Mouse (Mus musculus) liver, embryonic 12.5 days (tissue): ENCODE measurements around the gene Ndufa8. TPM values are rescaled to one million over a fixed set of nuclear protein-coding genes. Genes with fewer than 3 reads are reported as not detected.

Experiments
- ATAC-seq: fragments of 200-750 bp; cut with Nextera tagmentation; 2 replicates; pipeline ENCODE4 v1.8.0; 2017; ENCODE audit warnings: moderate number of reproducible peaks, mild to moderate bottlenecking, moderate library complexity
- H3K27ac ChIP-seq: fragments of 300-500 bp; sonication (generic); 2 replicates; pipeline ENCODE4 v1.5.1; 2016; ENCODE audit warnings: mild to moderate bottlenecking
- H3K27me3 ChIP-seq: fragments of 300-500 bp; sonication (generic); replicated peaks from 2 replicates; pipeline ENCODE4 v1.6.1; 2016; ENCODE audit warnings: mild to moderate bottlenecking, moderate library complexity
- H3K36me3 ChIP-seq: fragments of 300-500 bp; sonication (generic); 2 replicates; pipeline ENCODE4 v1.6.1; 2016; ENCODE audit warnings: mild to moderate bottlenecking, moderate library complexity
- H3K4me1 ChIP-seq: fragments of 300-500 bp; sonication (generic); 2 replicates; pipeline ENCODE4 v1.6.1; 2016
- H3K4me2 ChIP-seq: fragments of 300-500 bp; sonication (generic); 2 replicates; pipeline ENCODE4 v1.6.1; 2016; ENCODE audit warnings: mild to moderate bottlenecking, moderate library complexity
- H3K4me3 ChIP-seq: fragments of 300-500 bp; sonication (generic); 2 replicates; pipeline ENCODE4 v1.5.1; 2016; ENCODE audit warnings: mild to moderate bottlenecking, moderate library complexity
- H3K9ac ChIP-seq: fragments of 300-500 bp; sonication (generic); 2 replicates; pipeline ENCODE4 v1.6.1; 2016; ENCODE audit warnings: mild to moderate bottlenecking, moderate library complexity
- H3K9me3 ChIP-seq: fragments of 300-500 bp; sonication (generic); replicated peaks from 2 replicates; pipeline ENCODE4 v1.6.1; 2016; ENCODE audit warnings: mild to moderate bottlenecking, moderate library complexity
- WGBS: fragments of 180-500 bp; shearing (Covaris S2); methylation state at CpG from one replicate; pipeline ENCODE4 v1.1.7; 2016; ENCODE audit not compliant: insufficient replicate concordance; 5-methylcytosine and 5-hydroxymethylcytosine counted together
- polyA plus RNA-seq: library from polyadenylated mRNA; unstranded; fragments of >200 nt; fragmentation: Nextera tagmentation; extraction: Ambion mirVana; gene quantifications from 2 replicates; pipeline ENCODE4 v1.2.1, GENCODE M21; 2016

The Ndufa8 gene
- polyA plus RNA-seq, 1 experiment from 2014 or later: 162 TPM

- H3K4me1 ChIP-seq: peaks cover 30% of the 10 kb centered on the region
- peaks cover 54% of the 10 kb centered on the region for H3K36me3 ChIP-seq
- H3K27ac ChIP-seq: no peak overlapping the region
- no peaks in the 10 kb centered on the region for H3K27me3 ChIP-seq
- H3K9ac ChIP-seq: no peak overlapping the region
- H3K9me3 ChIP-seq: no peaks in the 10 kb centered on the region
- H3K4me3 ChIP-seq: no peak overlapping the region
- no peak for ATAC-seq
- no peak overlapping the region for H3K4me2 ChIP-seq
- WGBS: 28% methylated on average over 11 of the region's 11 CpGs
Observed at GRCm38 (mm10) chr2:36035413-36036081, 13.7 kb downstream of the Ndufa8 start.

- Histone ChIP-seq H3K4me2 (no peak overlapping the region), H3K9ac (no peak overlapping the region), H3K27ac (no peak overlapping the region), H3K4me1 (peaks cover 28% of the 10 kb centered on the region), H3K4me3 (no peak overlapping the region), H3K36me3 (peaks cover 47% of the 10 kb centered on the region), H3K9me3 (no peaks in the 10 kb centered on the region), H3K27me3 (no peaks in the 10 kb centered on the region)
- 46% methylated on average over 7 of the region's 7 CpGs for WGBS
- no peak for ATAC-seq
Observed at GRCm38 (mm10) chr2:36034898-36035297, 14.3 kb downstream of the Ndufa8 start.

GRCm38 (mm10) chr2:36033966-36034365, 15.2 kb downstream of the Ndufa8 start:
- Histone ChIP-seq H3K9me3 (no peaks in the 10 kb centered on the region), H3K4me2 (no peak overlapping the region), H3K4me3 (no peak overlapping the region), H3K27me3 (no peaks in the 10 kb centered on the region), H3K4me1 (peaks cover 19% of the 10 kb centered on the region), H3K27ac (no peak overlapping the region), H3K9ac (no peak overlapping the region), H3K36me3 (peaks cover 38% of the 10 kb centered on the region)
- ATAC-seq: no peak
- WGBS: 66% methylated on average over 7 of the region's 7 CpGs

DNA sequence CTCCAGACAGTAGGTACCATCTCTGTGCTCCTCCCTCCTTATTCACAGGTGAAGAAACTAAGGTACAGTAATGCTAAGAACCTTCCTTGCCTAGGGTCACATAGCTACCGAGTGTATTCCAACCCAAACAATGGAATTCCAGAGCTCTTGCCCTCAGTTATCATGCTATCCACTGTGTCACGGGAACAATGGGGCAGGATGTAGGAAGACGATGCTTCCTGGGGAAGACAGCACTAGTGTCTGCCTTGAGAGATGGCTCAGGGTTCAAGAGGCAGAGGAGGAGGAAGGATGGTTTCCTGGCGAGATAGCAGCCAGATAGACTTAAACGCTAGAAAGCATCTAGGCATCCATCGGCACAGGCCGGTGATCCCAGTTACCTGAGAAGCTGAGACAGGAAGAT, 16.3 kb downstream of the Ndufa8 start:
- Histone ChIP-seq H3K9ac (no peak overlapping the region), H3K27ac (no peak overlapping the region), H3K36me3 (peaks cover 27% of the 10 kb centered on the region), H3K4me1 (peaks cover 19% of the 10 kb centered on the region), H3K4me3 (no peak overlapping the region), H3K27me3 (no peaks in the 10 kb centered on the region), H3K9me3 (no peaks in the 10 kb centered on the region), H3K4me2 (no peak overlapping the region)
- ATAC-seq: no peak
- 40% methylated on average over 7 of the region's 7 CpGs for WGBS

DNA sequence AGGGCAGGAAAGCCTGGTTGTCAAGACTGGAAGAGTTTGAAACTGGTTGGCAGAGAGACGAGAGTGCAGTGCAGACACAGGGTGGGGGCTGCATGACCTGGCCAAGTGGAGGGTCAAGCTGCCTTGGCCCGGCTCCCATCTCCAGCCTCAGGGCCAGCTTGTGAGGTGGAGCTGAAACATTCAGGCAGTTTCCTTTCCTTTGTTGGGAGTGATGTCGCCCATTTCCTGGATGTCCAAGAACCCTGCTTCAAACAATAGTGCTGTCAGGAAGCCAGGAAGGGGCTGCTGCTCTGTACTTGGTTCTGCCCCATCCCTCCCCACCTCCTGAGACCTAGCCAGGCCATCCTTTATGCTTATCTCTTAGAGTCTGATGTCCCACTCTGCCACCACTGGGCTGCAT, 25.9 kb downstream of the Ndufa8 start:
- no peak overlapping the region for H3K27ac ChIP-seq
- no peak overlapping the region for H3K9ac ChIP-seq
- no peaks in the 10 kb centered on the region for H3K4me1 ChIP-seq
- H3K27me3 ChIP-seq: peaks cover 15% of the 10 kb centered on the region
- no peak overlapping the region for H3K4me2 ChIP-seq
- WGBS: 32% methylated on average over 3 of the region's 3 CpGs
- H3K9me3 ChIP-seq: no peaks in the 10 kb centered on the region
- no peak for ATAC-seq
- no peak overlapping the region for H3K4me3 ChIP-seq
- H3K36me3 ChIP-seq: no peaks in the 10 kb centered on the region

DNA sequence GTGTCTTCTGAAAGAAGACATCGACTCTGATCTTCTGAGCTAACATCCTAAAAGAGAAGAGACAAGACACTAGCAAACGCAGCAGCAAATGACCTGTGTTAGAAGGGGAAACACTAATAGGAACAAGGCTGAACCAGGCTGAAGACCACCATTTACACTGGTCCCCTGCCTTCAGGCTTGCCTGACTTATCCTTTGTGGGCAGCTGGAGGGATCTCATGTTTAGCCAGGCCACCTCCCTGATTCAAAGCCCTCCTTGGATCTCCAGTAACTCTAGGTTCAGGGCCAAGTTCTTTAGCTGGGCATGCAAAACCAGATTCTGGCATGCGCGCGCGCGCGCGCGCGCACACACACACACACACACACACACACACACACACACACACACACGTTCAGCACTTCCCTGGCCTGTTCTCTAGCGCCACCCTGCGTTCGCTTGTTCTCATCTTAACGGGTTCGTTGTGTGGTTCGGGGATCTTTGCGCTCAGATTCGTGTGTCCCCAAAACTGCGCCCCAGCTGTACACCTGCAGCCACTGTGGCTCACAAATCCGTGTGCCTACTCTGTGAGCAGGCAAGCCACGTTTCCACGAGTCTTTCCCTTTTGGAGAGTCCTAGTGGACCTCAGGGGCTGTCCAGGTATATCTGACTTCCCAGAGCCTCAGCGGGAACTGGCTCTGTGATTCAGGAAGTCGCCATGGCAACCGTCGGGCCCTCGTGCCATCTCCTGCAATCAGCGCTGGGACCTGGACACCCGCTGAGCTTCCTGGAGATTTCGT, 27.6 kb downstream of the Ndufa8 start:
- Histone ChIP-seq H3K9ac (no peak overlapping the region), H3K4me2 (peak overlapping the region; percentile 43), H3K9me3 (no peaks in the 10 kb centered on the region), H3K4me3 (no peak overlapping the region), H3K4me1 (no peaks in the 10 kb centered on the region), H3K27me3 (peaks cover 15% of the 10 kb centered on the region), H3K27ac (no peak overlapping the region), H3K36me3 (no peaks in the 10 kb centered on the region)
- ATAC-seq: no peak; the same call in 1 of the 2 replicates
- WGBS: 15% methylated on average over 32 of the region's 32 CpGs

GRCm38 (mm10) chr2:36013010-36013409, 36.2 kb downstream of the Ndufa8 start:
- Histone ChIP-seq H3K36me3 (no peaks in the 10 kb centered on the region), H3K9ac (no peak overlapping the region), H3K9me3 (no peaks in the 10 kb centered on the region), H3K27ac (no peak overlapping the region), H3K4me3 (no peak overlapping the region), H3K4me1 (peaks cover 4% of the 10 kb centered on the region), H3K27me3 (peaks cover 37% of the 10 kb centered on the region), H3K4me2 (no peak overlapping the region)
- 0 out of 2 replicates have a peak, but pooled peaks have one; percentile 21 for ATAC-seq
- 39% methylated on average over 12 of the region's 12 CpGs for WGBS

GRCm38 (mm10) chr2:36011331-36011825, 37.8 kb downstream of the Ndufa8 start:
- Histone ChIP-seq H3K9ac (no peak overlapping the region; the same call in 1 of the 2 replicates), H3K27ac (no peak overlapping the region), H3K4me3 (peak overlapping the region; percentile 38), H3K27me3 (peaks cover 37% of the 10 kb centered on the region), H3K4me2 (peak overlapping the region; percentile 67), H3K36me3 (no peaks in the 10 kb centered on the region), H3K4me1 (peaks cover 4% of the 10 kb centered on the region), H3K9me3 (no peaks in the 10 kb centered on the region)
- WGBS: under 1% methylated on average over 44 of the region's 44 CpGs
- ATAC-seq: no peak

DNA sequence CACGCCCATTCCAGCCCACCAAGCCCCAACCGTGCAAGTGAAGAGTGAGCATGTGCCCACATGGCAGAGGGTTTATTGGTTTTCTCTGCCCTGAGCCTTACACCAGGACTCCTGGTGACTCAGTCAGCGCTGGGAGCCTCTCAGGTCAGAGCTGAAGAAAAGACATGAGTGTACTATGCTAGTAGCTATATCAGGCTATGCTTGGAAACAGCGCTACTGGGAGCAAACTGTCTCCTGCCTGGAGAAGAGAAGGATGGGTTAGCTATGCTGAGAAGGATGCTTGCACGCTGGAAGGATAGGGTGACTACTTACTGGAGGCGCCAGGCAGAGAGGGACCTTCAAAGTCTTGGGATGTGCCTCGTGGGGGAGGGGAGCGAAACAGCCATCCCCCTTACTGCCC, 38.6 kb downstream of the Ndufa8 start:
- WGBS: 49% methylated on average over 8 of the region's 8 CpGs
- Histone ChIP-seq H3K9ac (no peak overlapping the region), H3K27ac (no peak overlapping the region), H3K9me3 (no peaks in the 10 kb centered on the region), H3K4me1 (peaks cover 4% of the 10 kb centered on the region), H3K36me3 (no peaks in the 10 kb centered on the region), H3K4me3 (no peak overlapping the region), H3K4me2 (no peak overlapping the region), H3K27me3 (peaks cover 41% of the 10 kb centered on the region)
- no peak for ATAC-seq

DNA sequence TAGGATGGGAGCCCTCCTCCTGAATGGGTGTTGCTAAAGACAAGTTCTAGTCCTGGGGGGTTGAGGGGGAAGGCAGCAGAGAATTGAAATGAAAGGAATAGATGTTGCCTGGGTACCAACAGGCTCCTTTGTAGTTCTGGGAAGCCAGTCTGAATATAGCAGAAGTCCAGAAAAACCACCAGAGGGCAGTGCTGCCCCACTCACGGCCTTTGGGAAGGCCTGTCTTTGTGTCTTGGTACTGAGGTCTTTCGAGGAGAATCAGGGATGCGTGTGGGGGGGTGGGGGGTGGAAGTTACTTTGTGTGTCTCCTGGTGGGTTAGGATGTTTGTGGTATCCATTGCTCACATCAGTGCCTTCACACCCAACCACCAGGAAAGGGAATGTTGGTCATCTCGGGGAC, 39.8 kb downstream of the Ndufa8 start:
- WGBS: 19% methylated on average over 4 of the region's 4 CpGs
- no peaks in the 10 kb centered on the region for H3K9me3 ChIP-seq
- H3K4me2 ChIP-seq: no peak overlapping the region
- H3K27ac ChIP-seq: no peak overlapping the region
- H3K9ac ChIP-seq: no peak overlapping the region
- H3K4me1 ChIP-seq: peaks cover 4% of the 10 kb centered on the region
- no peaks in the 10 kb centered on the region for H3K36me3 ChIP-seq
- H3K4me3 ChIP-seq: no peak overlapping the region
- H3K27me3 ChIP-seq: peaks cover 50% of the 10 kb centered on the region
- no peak for ATAC-seq

GRCm38 (mm10) chr2:36008071-36008470, 41.1 kb downstream of the Ndufa8 start:
- Histone ChIP-seq H3K4me1 (peaks cover 4% of the 10 kb centered on the region), H3K36me3 (no peaks in the 10 kb centered on the region), H3K9ac (no peak overlapping the region), H3K27ac (no peak overlapping the region), H3K4me3 (no peak overlapping the region), H3K4me2 (no peak overlapping the region), H3K27me3 (peaks cover 59% of the 10 kb centered on the region), H3K9me3 (no peaks in the 10 kb centered on the region)
- 6% methylated on average over 1 of the region's 1 CpGs for WGBS
- no peak for ATAC-seq

DNA sequence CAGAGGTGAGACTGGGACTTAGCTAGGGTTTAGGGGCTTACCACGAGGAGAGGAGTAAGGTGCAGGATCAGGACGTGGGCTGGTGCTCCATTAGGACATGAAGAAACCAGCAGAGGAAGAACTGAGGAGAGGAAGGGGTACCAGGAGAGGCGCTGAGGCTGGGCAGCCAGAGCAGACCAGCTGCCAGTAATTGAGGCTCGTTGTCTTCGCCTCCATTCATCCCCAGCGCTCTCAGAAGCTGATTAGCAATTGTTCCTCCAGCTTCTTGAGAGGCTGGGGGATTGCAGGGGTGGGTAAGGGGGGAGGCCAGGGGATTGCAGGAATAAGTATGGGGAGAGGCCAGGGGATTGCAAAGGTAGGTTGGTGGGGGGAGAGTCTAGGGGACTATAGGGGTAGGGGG, 47.0 kb downstream of the Ndufa8 start:
- H3K4me2 ChIP-seq: no peak overlapping the region
- no peaks in the 10 kb centered on the region; the same call in 1 of the 2 replicates for H3K4me1 ChIP-seq
- no peaks in the 10 kb centered on the region for H3K36me3 ChIP-seq
- H3K27ac ChIP-seq: no peak overlapping the region
- H3K9me3 ChIP-seq: no peaks in the 10 kb centered on the region
- WGBS: 36% methylated on average over 6 of the region's 6 CpGs
- H3K9ac ChIP-seq: no peak overlapping the region
- peaks cover 35% of the 10 kb centered on the region for H3K27me3 ChIP-seq
- ATAC-seq: no peak
- no peak overlapping the region for H3K4me3 ChIP-seq
